Mouse (Mus musculus): ENCODE data around the gene Cyp1b1.

The Cyp1b1 gene

GRCm38 (mm10) chr17:79714931-79715637 lies at the start of gene Cyp1b1:
Cyp1b1 (minus strand) TSS chr17:79715061.
- DNase-seq (ENCODE audit: low read depth), result peak; percentile 5

DNA sequence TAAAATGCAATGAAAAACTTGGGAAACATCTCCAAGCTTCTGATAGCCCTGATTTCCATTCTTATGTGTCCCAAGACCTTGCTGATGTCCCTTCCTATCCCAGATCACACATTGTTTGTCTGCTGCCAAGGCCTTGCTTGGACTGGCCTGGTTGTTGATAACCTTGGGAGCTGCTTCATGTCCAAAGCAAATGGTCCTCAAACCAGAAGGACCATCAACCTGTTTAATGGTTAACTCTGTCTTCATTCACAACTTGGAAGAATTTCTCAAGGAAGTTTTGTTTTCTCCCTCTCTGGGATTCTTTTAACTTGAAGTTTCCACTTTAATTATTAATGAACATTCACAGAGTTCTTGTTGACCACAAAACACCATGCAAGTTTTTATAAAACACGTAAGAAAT lies 47.0 kb upstream of the Cyp1b1 start:
- no peak for DNase-seq (ENCODE audit: low read depth)

GRCm38 (mm10) chr17:79753831-79754230 lies 39.0 kb upstream of the Cyp1b1 start:
- no peak for DNase-seq (ENCODE audit: low read depth)

- peak; percentile 54 for DNase-seq (ENCODE audit: low read depth)
Measured at GRCm38 (mm10) chr17:79752836-79753235, 38.0 kb upstream of the Cyp1b1 start.

GRCm38 (mm10) chr17:79751661-79752191 lies 36.9 kb upstream of the Cyp1b1 start:
- no peak for DNase-seq (ENCODE audit: low read depth)

- DNase-seq (ENCODE audit: low read depth), result no peak
Measured at GRCm38 (mm10) chr17:79749647-79750046, 34.8 kb upstream of the Cyp1b1 start.

DNA sequence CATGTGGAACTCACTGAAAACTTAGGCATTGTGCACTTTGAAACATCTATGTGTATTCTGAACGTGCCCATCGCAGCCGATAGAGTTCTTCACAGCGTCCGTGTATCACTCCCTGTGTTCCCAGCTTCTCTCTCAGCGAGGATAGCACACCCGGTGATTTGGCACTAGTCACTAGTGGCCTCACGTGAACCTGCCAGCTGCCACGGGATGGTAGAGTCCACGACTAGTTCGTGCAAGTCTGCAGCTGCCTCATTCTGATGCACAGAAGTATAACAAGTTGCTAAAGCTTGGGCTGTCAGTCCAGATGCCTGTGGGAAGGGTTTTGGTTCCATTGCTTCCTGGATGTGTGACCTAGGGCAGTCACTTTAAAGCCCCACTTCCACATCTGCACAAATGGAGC lies 32.1 kb upstream of the Cyp1b1 start:
- DNase-seq (ENCODE audit: low read depth), result no peak

DNA sequence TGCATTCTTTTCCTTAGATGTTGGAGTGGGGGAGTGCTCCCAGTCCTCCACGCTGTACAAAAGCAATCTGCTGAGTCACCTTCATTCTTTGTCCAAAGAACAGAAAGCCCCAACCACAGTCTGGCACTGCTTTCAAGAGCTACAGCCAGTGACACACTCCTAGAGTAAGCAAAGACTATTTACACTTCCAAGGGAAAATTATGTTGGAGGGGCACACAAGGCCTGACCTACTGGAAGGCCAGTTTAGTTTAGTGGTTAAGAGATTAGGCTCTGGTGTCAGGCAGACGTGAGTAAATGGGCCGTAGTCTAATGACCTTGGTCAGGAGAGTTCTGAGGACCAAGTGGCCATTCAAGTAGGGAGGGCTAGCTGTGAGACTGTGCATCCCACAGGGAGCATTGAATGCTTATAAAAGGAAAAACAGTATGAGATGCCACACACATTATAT lies 31.3 kb upstream of the Cyp1b1 start:
- no peak for DNase-seq (ENCODE audit: low read depth)

GRCm38 (mm10) chr17:79745051-79745731 lies 30.3 kb upstream of the Cyp1b1 start:
- DNase-seq (ENCODE audit: low read depth), result no peak

DNA sequence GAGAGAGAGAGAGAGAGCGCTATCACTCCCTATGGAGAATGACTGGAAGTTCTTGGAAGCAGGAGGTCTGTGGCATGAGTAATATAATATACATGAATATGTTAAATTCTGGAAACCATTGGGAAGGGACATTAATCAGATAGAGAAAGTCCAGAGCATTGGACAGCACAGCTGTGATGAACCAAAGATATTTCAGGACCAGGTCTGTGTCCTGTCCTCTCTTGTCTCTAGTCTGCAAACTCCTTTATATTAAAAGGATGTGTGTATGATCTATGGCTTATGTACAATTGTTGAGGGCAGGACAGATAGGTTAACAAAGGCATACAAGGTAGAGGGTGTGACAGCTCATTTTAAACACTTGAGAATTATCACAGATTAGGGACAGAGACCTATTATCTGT lies 28.6 kb upstream of the Cyp1b1 start:
- DNase-seq (ENCODE audit: low read depth), result no peak

GRCm38 (mm10) chr17:79742635-79743034 lies 27.8 kb upstream of the Cyp1b1 start:
- DNase-seq (ENCODE audit: low read depth), result no peak

- no peak for DNase-seq (ENCODE audit: low read depth)
Measured at GRCm38 (mm10) chr17:79738847-79739498, 24.1 kb upstream of the Cyp1b1 start.

GRCm38 (mm10) chr17:79737598-79737997 lies 22.7 kb upstream of the Cyp1b1 start:
- DNase-seq (ENCODE audit: low read depth), result no peak

DNA sequence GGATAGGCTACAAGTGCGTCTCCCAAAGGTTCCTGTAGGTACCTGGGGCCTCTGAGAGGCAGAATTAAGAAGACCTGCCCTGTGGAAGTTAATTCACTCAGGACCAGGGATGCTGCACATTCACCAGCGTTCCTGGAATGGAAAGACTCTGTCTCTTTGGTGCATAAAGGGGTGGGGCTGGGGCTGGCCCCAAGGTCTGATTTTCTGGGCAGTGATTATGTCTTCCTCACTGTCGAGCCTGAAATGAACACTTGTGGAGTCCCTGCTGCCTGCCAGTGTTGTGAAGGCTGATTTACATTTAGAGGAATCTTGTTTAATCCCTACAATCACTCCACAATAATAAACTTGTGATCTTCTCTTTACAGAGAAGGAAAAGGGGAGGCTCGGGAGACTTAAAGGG lies 18.2 kb upstream of the Cyp1b1 start:
- DNase-seq (ENCODE audit: low read depth), result no peak

GRCm38 (mm10) chr17:79730988-79731387 lies 16.1 kb upstream of the Cyp1b1 start:
- DNase-seq (ENCODE audit: low read depth), result no peak

- DNase-seq (ENCODE audit: low read depth), result no peak
Measured at GRCm38 (mm10) chr17:79728585-79729503, 14.0 kb upstream of the Cyp1b1 start.

DNA sequence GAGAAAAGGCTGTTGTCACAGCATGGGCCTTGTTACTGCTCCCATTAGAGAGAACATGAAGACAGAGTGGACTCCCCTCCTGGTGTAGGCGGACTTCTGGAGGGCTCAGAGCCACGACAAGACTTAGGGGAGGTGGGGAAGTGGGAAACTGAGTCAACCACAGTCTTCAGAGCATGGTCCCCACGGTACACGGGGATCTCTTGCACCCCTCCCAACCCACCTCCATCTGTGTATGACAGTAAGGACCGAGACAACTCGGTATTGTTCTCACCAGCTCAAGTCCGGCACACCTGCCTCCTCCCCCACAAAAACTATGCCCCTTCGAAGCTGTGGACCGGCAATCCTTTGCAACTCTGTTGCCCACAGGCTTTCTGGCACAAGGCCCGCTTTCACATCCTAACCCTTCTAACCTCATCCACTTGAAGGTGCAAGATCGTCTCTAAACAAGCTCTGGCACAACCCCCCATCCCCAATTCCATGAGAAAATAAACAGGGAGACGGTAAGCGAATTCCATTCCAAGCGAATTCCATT lies 13.3 kb upstream of the Cyp1b1 start:
- no peak for DNase-seq (ENCODE audit: low read depth)

DNA sequence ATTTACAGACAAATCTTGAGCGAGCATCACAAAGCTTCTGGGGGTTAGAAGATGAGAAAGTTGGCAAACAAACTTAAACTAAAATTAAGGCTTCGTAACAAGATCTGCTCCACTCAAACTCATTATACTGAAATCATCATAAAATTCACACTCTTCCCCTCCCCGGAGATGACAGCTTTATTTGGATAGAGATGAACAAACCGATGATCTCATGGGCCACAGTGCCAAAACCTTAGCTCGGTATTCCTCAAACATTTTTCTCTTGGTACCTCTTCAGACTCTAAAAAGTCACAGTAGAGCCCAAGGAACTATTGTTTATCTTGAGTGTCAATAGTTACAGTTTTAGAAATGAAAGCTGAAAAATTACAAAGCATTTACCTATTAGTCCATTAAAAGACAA lies 11.8 kb upstream of the Cyp1b1 start:
- DNase-seq (ENCODE audit: low read depth), result no peak

GRCm38 (mm10) chr17:79720681-79721080 lies 5.8 kb upstream of the Cyp1b1 start:
- DNase-seq (ENCODE audit: low read depth), result no peak

DNA sequence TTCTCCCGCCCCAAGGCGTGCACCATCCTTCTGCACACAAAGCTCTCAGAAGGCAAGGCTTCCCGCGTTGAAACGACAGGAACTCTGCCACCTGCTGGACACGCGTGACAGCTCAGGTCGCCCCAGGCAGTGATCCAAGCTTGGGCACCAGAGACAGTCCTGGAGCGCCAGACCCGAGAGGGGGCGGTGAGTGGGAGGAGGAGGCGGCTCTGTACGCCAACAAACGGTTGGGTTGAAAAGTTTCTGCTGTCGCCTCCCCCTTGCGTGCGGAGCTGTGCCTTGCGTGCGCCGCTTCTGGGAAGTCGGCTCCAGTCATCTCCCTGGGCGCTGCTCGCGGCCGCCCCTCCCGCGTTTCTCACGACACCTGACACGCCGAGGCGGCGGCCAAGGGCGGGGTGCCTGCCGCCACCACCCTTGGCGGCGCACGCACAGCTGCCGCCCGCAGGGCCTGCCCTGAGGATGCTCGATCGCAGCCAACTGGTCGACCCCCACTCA lies 835 bp upstream of the Cyp1b1 start:
- peak; percentile 81 for DNase-seq (ENCODE audit: low read depth)

DNA sequence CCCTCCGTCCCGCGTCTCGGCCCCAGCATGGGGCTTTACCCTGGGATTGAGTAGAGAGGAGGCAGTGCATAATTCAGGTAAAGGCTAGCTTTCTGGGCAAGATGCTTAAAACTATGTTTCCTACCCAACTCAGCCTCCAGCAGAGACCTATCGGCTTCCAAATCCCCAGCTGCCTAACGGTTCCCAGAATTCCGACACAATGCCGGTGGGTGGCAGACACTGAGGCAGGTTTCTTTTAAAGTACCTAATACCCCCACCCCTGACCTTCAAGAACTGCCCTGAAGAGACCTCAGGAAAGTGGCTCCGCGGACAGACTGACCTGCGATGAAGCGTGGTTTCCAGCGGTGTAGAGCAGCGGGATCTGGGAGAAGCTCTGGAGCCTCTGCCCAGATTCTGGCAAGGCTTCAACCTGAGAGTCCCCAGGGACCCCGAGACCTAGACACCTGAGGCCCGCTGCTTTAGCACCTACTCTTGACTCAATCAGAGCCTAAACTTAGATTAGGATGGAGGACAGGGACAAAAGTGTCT lies 429 bp downstream of the Cyp1b1 start:
- peak; percentile 1 for DNase-seq (ENCODE audit: low read depth)

Measured in induced T-regulatory cell, adult 2 months (primary cell).